Mouse (Mus musculus) midbrain, postnatal 0 days (tissue): ENCODE measurements around the gene 1810010D01Rik. TPM values are rescaled to one million over a fixed set of nuclear protein-coding genes. Genes with fewer than 3 reads are reported as not detected.

Source experiments
- ATAC-seq: fragments of 200-750 bp; cut with Nextera tagmentation; 2 replicates; pipeline ENCODE4 v1.8.0; 2017; ENCODE audit warnings: moderate number of reproducible peaks, mild to moderate bottlenecking, moderate TSS enrichment, moderate library complexity; ENCODE audit not compliant: low FRiP score
- DNase-seq: peaks from one replicate; pipeline ENCODE4 v3.0.0-alpha.2; 2015; ENCODE audit warnings: low spot score
- H3K27ac ChIP-seq: fragments of 300-500 bp; sonication (generic); 2 replicates; pipeline ENCODE4 v1.5.1; 2014; ENCODE audit warnings: low read depth, mild to moderate bottlenecking, low read length, mixed read lengths
- H3K27me3 ChIP-seq: fragments of 300-500 bp; sonication (generic); 2 replicates; pipeline ENCODE4 v1.6.1; 2014; ENCODE audit warnings: low read length, control low read depth, mixed read lengths; ENCODE audit not compliant: insufficient read depth
- H3K36me3 ChIP-seq: fragments of 300-500 bp; sonication (generic); 2 replicates; pipeline ENCODE4 v1.6.1; 2014; ENCODE audit warnings: low read length, control low read depth, mixed read lengths; ENCODE audit not compliant: insufficient read depth
- H3K4me1 ChIP-seq: fragments of 300-500 bp; sonication (generic); 2 replicates; pipeline ENCODE4 v1.6.1; 2014; ENCODE audit warnings: mild to moderate bottlenecking, control low read depth, antibody characterized with exemption, low read length, mixed read lengths; ENCODE audit not compliant: insufficient read depth
- H3K4me2 ChIP-seq: fragments of 300-500 bp; sonication (generic); 2 replicates; pipeline ENCODE4 v1.6.1; 2014; ENCODE audit warnings: low read depth, mild to moderate bottlenecking, low read length, mixed read lengths; ENCODE audit not compliant: poor library complexity, severe bottlenecking
- H3K4me3 ChIP-seq: fragments of 300-500 bp; sonication (generic); 2 replicates; pipeline ENCODE4 v1.5.1; 2014; ENCODE audit warnings: low read depth, mild to moderate bottlenecking, low read length, moderate library complexity
- H3K9ac ChIP-seq: fragments of 300-500 bp; sonication (generic); replicated peaks from 2 replicates; pipeline ENCODE4 v1.6.1; 2014; ENCODE audit warnings: mild to moderate bottlenecking, low read length, moderate library complexity, mixed read lengths; ENCODE audit not compliant: poor library complexity, severe bottlenecking
- H3K9me3 ChIP-seq: fragments of 300-500 bp; sonication (generic); 2 replicates; pipeline ENCODE4 v1.6.1; 2016; ENCODE audit warnings: low read length, control low read depth
- CTCF ChIP-seq: IDR thresholded peaks from 2 replicates; pipeline ENCODE4 v1.5.1; 2016; ENCODE audit warnings: antibody characterized with exemption, mild to moderate bottlenecking
- WGBS: fragments of 180-500 bp; shearing (Covaris S2); extraction: QIAGEN DNeasy Blood & Tissue Kit; methylation state at CpG from one replicate; pipeline ENCODE4 v1.1.7; 2014; 5-methylcytosine and 5-hydroxymethylcytosine counted together
- polyA plus RNA-seq: library from polyadenylated mRNA; unstranded; fragments of >200 nt; fragmentation: Nextera tagmentation; extraction: Ambion mirVana; gene quantifications from 2 replicates; pipeline ENCODE4 v1.2.1, GENCODE M21; 2015
- total RNA-seq: library from RNA; depleted of rRNA; stranded (reverse); fragments of >200 nt; gene quantifications from 2 replicates; pipeline ENCODE4 v1.2.3, GENCODE M21; 2014

Gene 1810010D01Rik
- total and polyA plus RNA-seq, 2 experiments from 2014 or later = not detected

GRCm38 (mm10) chr7:145219420-145219831, 11.5 kb upstream of the 1810010D01Rik start:
- peak; percentile 58 for DNase-seq
- H3K9ac ChIP-seq = no peak overlapping the region
- no peak overlapping the region for H3K27ac ChIP-seq
- H3K36me3 ChIP-seq = no peaks in the 10 kb centered on the region
- no peaks in the 10 kb centered on the region for H3K27me3 ChIP-seq
- ATAC-seq = peak; percentile 56; the same call in 1 of the 2 replicates
- no peak overlapping the region for H3K4me3 ChIP-seq
- H3K4me2 ChIP-seq = no peak overlapping the region
- WGBS = 83% methylated on average over 9 of the region's 9 CpGs
- no peaks in the 10 kb centered on the region for H3K9me3 ChIP-seq
- no peak for TF ChIP-seq CTCF
- no peaks in the 10 kb centered on the region for H3K4me1 ChIP-seq

GRCm38 (mm10) chr7:145216591-145216990, 8.7 kb upstream of the 1810010D01Rik start:
- Histone ChIP-seq H3K27me3 (no peaks in the 10 kb centered on the region), H3K4me1 (no peaks in the 10 kb centered on the region; the same call in 1 of the 2 replicates), H3K4me3 (no peak overlapping the region), H3K9ac (no peak overlapping the region), H3K27ac (no peak overlapping the region), H3K4me2 (no peak overlapping the region), H3K36me3 (no peaks in the 10 kb centered on the region), H3K9me3 (no peaks in the 10 kb centered on the region)
- TF ChIP-seq CTCF = peak; percentile 52
- 36% methylated on average over 1 of the region's 1 CpGs for WGBS
- DNase-seq (no peak), ATAC-seq (no peak)

- H3K36me3 ChIP-seq = no peaks in the 10 kb centered on the region
- no peaks in the 10 kb centered on the region for H3K9me3 ChIP-seq
- ATAC-seq (no peak), DNase-seq (no peak)
- no peaks in the 10 kb centered on the region for H3K27me3 ChIP-seq
- H3K9ac ChIP-seq = no peak overlapping the region
- no peaks in the 10 kb centered on the region; the same call in 1 of the 2 replicates for H3K4me1 ChIP-seq
- no peak overlapping the region for H3K4me2 ChIP-seq
- 90% methylated on average over 4 of the region's 4 CpGs for WGBS
- H3K27ac ChIP-seq = no peak overlapping the region
- H3K4me3 ChIP-seq = no peak overlapping the region
- no peak for TF ChIP-seq CTCF
Observed at GRCm38 (mm10) chr7:145215476-145215875, 7.6 kb upstream of the 1810010D01Rik start.

- Histone ChIP-seq H3K36me3 (no peaks in the 10 kb centered on the region), H3K4me2 (no peak overlapping the region), H3K27ac (peak overlapping the region; percentile 26; the same call in 1 of the 2 replicates), H3K4me3 (no peak overlapping the region), H3K9me3 (no peaks in the 10 kb centered on the region), H3K27me3 (no peaks in the 10 kb centered on the region), H3K4me1 (peaks cover under 1% of the 10 kb centered on the region; the same call in 1 of the 2 replicates), H3K9ac (0 out of 2 replicates have a peak overlapping the region, but pooled peaks have one; percentile 19)
- no peak for TF ChIP-seq CTCF
- 14% methylated on average over 14 of the region's 14 CpGs for WGBS
- DNase-seq (peak; percentile 12), ATAC-seq (peak; percentile 31; the same call in 1 of the 2 replicates)
Observed at GRCm38 (mm10) chr7:145211680-145212659, 4.1 kb upstream of the 1810010D01Rik start.

- no peak overlapping the region for H3K27ac ChIP-seq
Observed at GRCm38 (mm10) chr7:145210477-145211070, 2.7 kb upstream of the 1810010D01Rik start.

More at GRCm38 (mm10) chr7:145210477-145211070, 2.7 kb upstream of the 1810010D01Rik start:
- Histone ChIP-seq H3K4me2 (no peak overlapping the region), H3K9me3 (no peaks in the 10 kb centered on the region), H3K4me3 (no peak overlapping the region), H3K27me3 (no peaks in the 10 kb centered on the region), H3K9ac (no peak overlapping the region), H3K4me1 (peaks cover 11% of the 10 kb centered on the region), H3K36me3 (no peaks in the 10 kb centered on the region)
- ATAC-seq (no peak), DNase-seq (no peak)
- TF ChIP-seq CTCF = no peak
- 76% methylated on average over 4 of the region's 4 CpGs for WGBS
